Mouse (Mus musculus): ENCODE data around the gene G430095P16Rik. TPM values are rescaled to one million over a fixed set of nuclear protein-coding genes. Genes with fewer than 3 reads are reported as not detected.

The G430095P16Rik gene
- polyA plus RNA-seq (2014; fragmentation: Nextera tagmentation; extraction: Ambion mirVana), result 3.0 and 3.1 TPM in 2 replicates

DNA sequence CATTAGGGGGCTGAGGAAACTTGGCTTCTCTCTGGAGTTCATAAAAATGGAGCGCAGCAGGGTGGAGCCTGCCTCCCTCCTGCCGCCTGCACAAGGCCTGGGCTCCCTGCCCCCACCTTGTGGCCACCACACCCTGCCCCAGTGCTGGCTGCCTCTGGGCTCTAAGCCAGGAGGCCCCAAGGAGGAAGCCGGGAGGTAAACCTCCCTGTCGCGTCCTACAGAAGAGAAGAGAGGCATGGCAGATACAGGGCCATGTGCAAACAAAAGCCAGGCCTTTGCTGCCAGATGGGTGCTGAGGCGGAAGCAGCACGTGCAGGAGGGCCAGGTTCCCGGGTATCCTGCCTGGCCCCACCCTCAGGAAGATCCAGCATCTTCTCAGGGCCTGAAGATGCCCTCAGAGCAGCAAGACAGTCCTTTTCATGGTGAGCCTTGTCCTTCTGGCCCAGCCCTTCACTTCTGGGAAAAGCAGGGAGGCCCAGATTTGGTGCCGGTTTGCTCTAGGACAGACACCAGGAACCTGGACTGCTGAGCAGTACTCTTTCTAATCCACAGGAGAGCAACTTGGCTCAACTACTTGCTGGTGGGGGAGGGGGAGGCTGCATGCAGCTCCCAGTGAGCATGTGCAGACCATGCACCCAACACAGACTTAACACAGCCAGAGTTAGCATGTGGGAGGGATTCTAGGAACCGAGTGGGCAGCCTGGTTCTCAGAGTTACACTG lies at the start of gene G430095P16Rik:
Gene G430095P16Rik (plus strand): TSS at position 158 of the 721 bp plus-strand sequence.
- Histone ChIP-seq H3K9ac (ENCODE audit: low read length) (peak within 1 kb of the TSS; percentile 43), H3K9me3 (ENCODE audit: control insufficient read depth, low read length) (no peaks in the 10 kb centered on the region), H3K27ac (ENCODE audit: low read depth, low read length) (peak within 1 kb of the TSS; percentile 58), H3K27me3 (ENCODE audit: control insufficient read depth, insufficient read depth, low read length) (peaks cover 7% of the 10 kb centered on the region; the same call in 1 of the 2 replicates), H3K4me1 (replicated peaks; ENCODE audit: control insufficient read depth, insufficient read depth, low read length) (peaks cover 25% of the 10 kb centered on the region), H3K36me3 (ENCODE audit: control insufficient read depth, insufficient read depth, low read length) (no peaks in the 10 kb centered on the region; the same call in 1 of the 2 replicates), H3K4me3 (ENCODE audit: low read depth, low read length) (no peak within 1 kb of the TSS), H3K4me2 (ENCODE audit: low read depth, low read length, severe bottlenecking) (peak within 1 kb of the TSS; percentile 6)
- peak; percentile 76 for ATAC-seq (replicated peaks; ENCODE audit: low FRiP score)
- WGBS, result 18% methylated on average over 10 of the region's 10 CpGs
- peak; percentile 76 for DNase-seq (ENCODE audit: low spot score)

DNA sequence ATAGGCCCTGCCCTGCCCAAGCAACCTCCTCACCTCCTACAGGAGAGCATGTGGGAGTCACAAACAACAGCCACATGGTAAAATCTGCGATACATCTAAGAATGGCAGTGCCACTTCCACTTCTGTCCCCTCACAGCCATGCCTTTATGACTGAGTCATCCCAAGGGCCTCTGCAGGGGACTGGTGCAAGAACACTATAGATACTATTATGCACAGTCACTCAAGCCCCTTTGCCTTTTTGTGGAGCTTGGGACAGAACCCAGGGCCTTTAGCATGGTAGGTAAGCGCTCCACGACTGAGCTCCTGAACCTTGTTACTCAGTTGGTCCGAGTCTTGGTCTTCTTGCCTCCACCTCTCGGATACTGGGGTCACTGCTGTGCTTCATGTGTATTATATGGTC lies 45.5 kb upstream of the G430095P16Rik start:
- DNase-seq (ENCODE audit: low spot score) (no peak), ATAC-seq (replicated peaks; ENCODE audit: low FRiP score) (no peak)
- Histone ChIP-seq H3K4me2 (ENCODE audit: low read depth, low read length, severe bottlenecking) (no peak overlapping the region), H3K9ac (ENCODE audit: low read length) (no peak overlapping the region), H3K9me3 (ENCODE audit: control insufficient read depth, low read length) (no peaks in the 10 kb centered on the region), H3K4me1 (replicated peaks; ENCODE audit: control insufficient read depth, insufficient read depth, low read length) (no peaks in the 10 kb centered on the region), H3K4me3 (ENCODE audit: low read depth, low read length) (no peak overlapping the region), H3K36me3 (ENCODE audit: control insufficient read depth, insufficient read depth, low read length) (peaks cover 9% of the 10 kb centered on the region; the same call in 1 of the 2 replicates), H3K27me3 (ENCODE audit: control insufficient read depth, insufficient read depth, low read length) (no peaks in the 10 kb centered on the region), H3K27ac (ENCODE audit: low read depth, low read length) (no peak overlapping the region)
- WGBS, result 92% methylated on average over 5 of the region's 5 CpGs

DNA sequence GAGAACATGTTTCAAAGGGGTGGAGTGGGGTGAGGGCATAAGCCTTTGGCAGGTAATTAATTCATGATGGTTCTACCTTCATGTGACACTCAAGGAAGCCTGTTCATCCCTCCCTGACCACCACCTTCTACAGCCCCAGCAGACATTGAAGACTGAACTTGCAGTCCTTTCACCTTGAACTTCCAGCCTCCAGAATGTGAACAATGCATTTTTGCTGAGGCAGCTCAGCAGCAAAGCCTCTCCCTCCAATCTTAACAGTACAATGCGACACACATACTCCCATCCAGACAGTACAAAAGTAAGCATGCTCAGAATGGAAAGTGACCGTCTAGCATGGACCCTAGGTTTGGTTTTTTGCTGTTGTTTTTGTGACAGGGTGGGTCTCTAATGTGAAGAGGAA lies 41.3 kb upstream of the G430095P16Rik start:
- Histone ChIP-seq H3K4me3 (ENCODE audit: low read depth, low read length) (no peak overlapping the region), H3K9me3 (ENCODE audit: control insufficient read depth, low read length) (no peaks in the 10 kb centered on the region), H3K27ac (ENCODE audit: low read depth, low read length) (no peak overlapping the region), H3K27me3 (ENCODE audit: control insufficient read depth, insufficient read depth, low read length) (no peaks in the 10 kb centered on the region), H3K4me1 (replicated peaks; ENCODE audit: control insufficient read depth, insufficient read depth, low read length) (peaks cover 8% of the 10 kb centered on the region), H3K9ac (ENCODE audit: low read length) (no peak overlapping the region), H3K36me3 (ENCODE audit: control insufficient read depth, insufficient read depth, low read length) (no peaks in the 10 kb centered on the region; the same call in 1 of the 2 replicates), H3K4me2 (ENCODE audit: low read depth, low read length, severe bottlenecking) (no peak overlapping the region)
- 85% methylated on average over 2 of the region's 2 CpGs for WGBS
- ATAC-seq (replicated peaks; ENCODE audit: low FRiP score) (no peak), DNase-seq (ENCODE audit: low spot score) (no peak)

- Histone ChIP-seq H3K9me3 (ENCODE audit: control insufficient read depth, low read length) (no peaks in the 10 kb centered on the region), H3K4me3 (ENCODE audit: low read depth, low read length) (no peak overlapping the region), H3K27ac (ENCODE audit: low read depth, low read length) (no peak overlapping the region), H3K9ac (ENCODE audit: low read length) (no peak overlapping the region), H3K27me3 (ENCODE audit: control insufficient read depth, insufficient read depth, low read length) (no peaks in the 10 kb centered on the region), H3K4me1 (replicated peaks; ENCODE audit: control insufficient read depth, insufficient read depth, low read length) (peaks cover 8% of the 10 kb centered on the region), H3K4me2 (ENCODE audit: low read depth, low read length, severe bottlenecking) (no peak overlapping the region), H3K36me3 (ENCODE audit: control insufficient read depth, insufficient read depth, low read length) (no peaks in the 10 kb centered on the region; the same call in 1 of the 2 replicates)
- ATAC-seq (replicated peaks; ENCODE audit: low FRiP score), result no peak
- 83% methylated on average over 2 of the region's 2 CpGs for WGBS
- DNase-seq (ENCODE audit: low spot score), result no peak
Measured at GRCm38 (mm10) chr8:84682257-84682656, 40.5 kb upstream of the G430095P16Rik start.

- no peak overlapping the region for H3K9ac ChIP-seq (ENCODE audit: low read length)
- no peaks in the 10 kb centered on the region for H3K9me3 ChIP-seq (ENCODE audit: control insufficient read depth, low read length)
- DNase-seq (ENCODE audit: low spot score) (no peak), ATAC-seq (replicated peaks; ENCODE audit: low FRiP score) (no peak)
- H3K36me3 ChIP-seq (ENCODE audit: control insufficient read depth, insufficient read depth, low read length), result no peaks in the 10 kb centered on the region; the same call in 1 of the 2 replicates
- no peaks in the 10 kb centered on the region for H3K27me3 ChIP-seq (ENCODE audit: control insufficient read depth, insufficient read depth, low read length)
- no peak overlapping the region for H3K27ac ChIP-seq (ENCODE audit: low read depth, low read length)
- WGBS, result 68% methylated on average over 3 of the region's 3 CpGs
- H3K4me3 ChIP-seq (ENCODE audit: low read depth, low read length), result no peak overlapping the region
- H3K4me1 ChIP-seq (replicated peaks; ENCODE audit: control insufficient read depth, insufficient read depth, low read length), result peaks cover 8% of the 10 kb centered on the region
- H3K4me2 ChIP-seq (ENCODE audit: low read depth, low read length, severe bottlenecking), result no peak overlapping the region
Measured at GRCm38 (mm10) chr8:84684537-84684936, 38.3 kb upstream of the G430095P16Rik start.

GRCm38 (mm10) chr8:84686191-84687002 lies 36.4 kb upstream of the G430095P16Rik start, which contains the start of gene Trmt1:
Gene Trmt1, plus strand, starts transcription at chr8:84686307.
- H3K4me3 ChIP-seq (ENCODE audit: low read depth, low read length), result peak within 1 kb of the TSS; percentile 100
- 9% methylated on average over 20 of the region's 20 CpGs for WGBS
- H3K4me1 ChIP-seq (replicated peaks; ENCODE audit: control insufficient read depth, insufficient read depth, low read length), result peaks cover 14% of the 10 kb centered on the region
- no peaks in the 10 kb centered on the region for H3K27me3 ChIP-seq (ENCODE audit: control insufficient read depth, insufficient read depth, low read length)
- peak within 1 kb of the TSS; percentile 94 for H3K27ac ChIP-seq (ENCODE audit: low read depth, low read length)
- H3K9ac ChIP-seq (ENCODE audit: low read length), result peak within 1 kb of the TSS; percentile 99
- ATAC-seq (replicated peaks; ENCODE audit: low FRiP score), result peak; percentile 19
- no peaks in the 10 kb centered on the region for H3K9me3 ChIP-seq (ENCODE audit: control insufficient read depth, low read length)
- H3K4me2 ChIP-seq (ENCODE audit: low read depth, low read length, severe bottlenecking), result peak within 1 kb of the TSS; percentile 64
- H3K36me3 ChIP-seq (ENCODE audit: control insufficient read depth, insufficient read depth, low read length), result no peaks in the 10 kb centered on the region; the same call in 1 of the 2 replicates
- peak; percentile 63 for DNase-seq (ENCODE audit: low spot score)

DNA sequence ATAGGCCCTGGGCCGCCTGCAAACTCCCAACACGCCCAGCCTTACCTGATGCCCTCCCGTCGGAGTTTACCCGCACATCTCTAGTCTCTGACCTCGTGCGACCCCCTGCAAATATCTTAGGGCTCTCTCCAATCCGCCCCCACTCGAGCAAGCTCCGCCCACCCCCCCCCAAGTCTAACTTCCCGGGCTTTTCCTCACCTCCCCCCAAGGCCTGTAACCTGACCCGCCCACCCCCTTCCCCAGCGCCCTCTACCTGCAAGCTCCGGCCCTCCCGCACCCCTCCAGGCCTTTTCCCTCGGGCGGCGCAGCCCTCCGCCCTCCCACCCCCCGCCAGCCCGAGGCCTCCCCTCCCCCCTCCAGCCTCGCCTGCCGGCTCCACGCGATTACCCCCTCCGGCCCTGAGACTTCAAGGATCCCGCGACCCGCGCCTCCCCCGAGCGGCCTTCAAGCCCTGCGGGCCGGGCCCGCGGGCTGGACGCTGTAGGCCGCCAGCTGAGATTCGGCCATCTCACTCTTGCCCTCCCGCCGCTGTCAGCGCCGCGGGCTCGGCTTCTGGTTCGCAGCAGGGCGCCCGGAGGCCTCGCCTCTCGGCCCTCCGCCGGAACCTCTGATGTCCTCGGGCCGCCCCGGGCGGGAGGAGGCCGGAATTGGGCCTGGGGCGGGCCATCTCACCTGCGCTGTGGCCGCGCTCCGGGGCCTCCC lies 35.7 kb upstream of the G430095P16Rik start:
- Histone ChIP-seq H3K4me3 (ENCODE audit: low read depth, low read length) (peak overlapping the region; percentile 100), H3K27me3 (ENCODE audit: control insufficient read depth, insufficient read depth, low read length) (no peaks in the 10 kb centered on the region), H3K36me3 (ENCODE audit: control insufficient read depth, insufficient read depth, low read length) (no peaks in the 10 kb centered on the region; the same call in 1 of the 2 replicates), H3K4me1 (replicated peaks; ENCODE audit: control insufficient read depth, insufficient read depth, low read length) (peaks cover 14% of the 10 kb centered on the region), H3K27ac (ENCODE audit: low read depth, low read length) (peak overlapping the region; percentile 94), H3K9ac (ENCODE audit: low read length) (peak overlapping the region; percentile 99), H3K9me3 (ENCODE audit: control insufficient read depth, low read length) (no peaks in the 10 kb centered on the region), H3K4me2 (ENCODE audit: low read depth, low read length, severe bottlenecking) (peak overlapping the region; percentile 64)
- 2% methylated on average over 51 of the region's 62 CpGs for WGBS
- peak; percentile 83 for DNase-seq (ENCODE audit: low spot score)
- peak; percentile 50 for ATAC-seq (replicated peaks; ENCODE audit: low FRiP score)

- Histone ChIP-seq H3K27me3 (ENCODE audit: control insufficient read depth, insufficient read depth, low read length) (no peaks in the 10 kb centered on the region), H3K4me2 (ENCODE audit: low read depth, low read length, severe bottlenecking) (peak within 1 kb of the TSS; percentile 64), H3K27ac (ENCODE audit: low read depth, low read length) (peak within 1 kb of the TSS; percentile 94), H3K9ac (ENCODE audit: low read length) (peak within 1 kb of the TSS; percentile 99), H3K4me3 (ENCODE audit: low read depth, low read length) (peak within 1 kb of the TSS; percentile 100), H3K36me3 (ENCODE audit: control insufficient read depth, insufficient read depth, low read length) (no peaks in the 10 kb centered on the region; the same call in 1 of the 2 replicates), H3K9me3 (ENCODE audit: control insufficient read depth, low read length) (no peaks in the 10 kb centered on the region), H3K4me1 (replicated peaks; ENCODE audit: control insufficient read depth, insufficient read depth, low read length) (peaks cover 14% of the 10 kb centered on the region)
- DNase-seq (ENCODE audit: low spot score) (peak; percentile 94), ATAC-seq (replicated peaks; ENCODE audit: low FRiP score) (peak; percentile 78)
- WGBS, result under 1% methylated on average over 32 of the region's 37 CpGs
Measured at GRCm38 (mm10) chr8:84687705-84688100, 35.1 kb upstream of the G430095P16Rik start, which contains the start of gene Nacc1. Gene Nacc1, minus strand, starts transcription at chr8:84687862.
